Mouse (Mus musculus): ENCODE results near the gene Gzmm.

Gzmm gene

DNA sequence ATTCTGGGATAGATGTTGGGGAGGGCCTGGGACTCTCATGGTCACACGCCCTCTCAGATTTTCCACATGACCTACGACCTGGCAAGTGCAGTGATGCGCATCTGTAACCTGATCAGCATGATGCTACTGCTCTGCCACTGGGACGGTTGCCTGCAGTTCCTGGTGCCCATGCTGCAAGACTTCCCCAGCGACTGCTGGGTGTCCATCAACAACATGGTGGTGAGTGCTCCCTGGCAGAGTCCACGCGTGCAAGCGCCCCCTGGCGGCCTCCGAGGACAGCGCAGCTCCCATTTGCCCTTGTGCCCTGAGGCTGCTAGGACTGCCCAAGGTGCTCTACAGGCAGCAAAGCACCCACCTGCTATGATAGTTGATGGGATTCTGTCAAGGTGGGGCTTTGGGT lies 37.3 kb downstream of the Gzmm start:
- DNase-seq (ENCODE audit: low spot score in 2 of 2) = no peak

DNA sequence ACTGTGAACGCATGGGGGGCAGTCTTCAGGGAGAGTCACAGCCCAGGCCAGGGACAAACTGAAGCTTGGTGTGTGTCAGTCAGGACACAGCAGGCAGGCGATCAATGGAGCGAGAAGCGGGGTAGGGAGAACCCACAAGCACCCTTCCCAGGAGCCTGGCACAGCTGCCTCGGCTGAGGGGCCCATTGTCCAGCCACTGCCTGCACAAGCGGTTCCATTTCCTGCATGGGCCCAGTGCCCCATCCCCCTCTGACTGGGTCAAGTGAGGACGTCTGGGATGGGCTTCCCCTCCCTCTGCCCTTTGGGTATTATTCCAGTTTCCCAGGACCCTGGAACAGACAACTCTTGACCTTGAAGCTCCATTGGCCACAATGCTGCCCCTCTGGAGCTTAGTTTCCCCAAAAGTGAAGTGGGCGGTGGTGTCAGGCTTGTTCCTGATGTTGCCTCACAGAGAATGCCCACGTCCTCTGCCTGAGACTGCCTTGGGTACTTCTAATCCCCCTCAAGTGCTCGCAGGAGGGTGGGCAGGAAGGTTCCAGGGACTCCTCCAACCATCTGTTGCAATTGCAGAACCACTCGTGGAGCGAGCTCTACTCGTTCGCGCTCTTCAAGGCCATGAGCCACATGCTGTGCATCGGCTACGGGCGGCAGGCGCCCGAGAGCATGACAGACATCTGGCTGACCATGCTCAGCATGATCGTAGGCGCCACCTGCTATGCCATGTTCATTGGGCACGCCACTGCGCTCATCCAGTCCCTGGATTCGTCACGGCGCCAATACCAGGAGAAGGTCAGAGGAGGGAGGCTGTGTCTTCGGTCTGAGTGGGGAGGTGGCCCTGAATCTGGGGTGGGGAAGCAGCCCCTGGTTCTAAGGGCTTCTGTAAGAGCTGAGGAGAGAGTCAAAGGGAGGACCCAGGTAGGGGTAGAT lies 39.8 kb downstream of the Gzmm start:
- no peak for DNase-seq (ENCODE audit: low spot score in 2 of 2)

DNA sequence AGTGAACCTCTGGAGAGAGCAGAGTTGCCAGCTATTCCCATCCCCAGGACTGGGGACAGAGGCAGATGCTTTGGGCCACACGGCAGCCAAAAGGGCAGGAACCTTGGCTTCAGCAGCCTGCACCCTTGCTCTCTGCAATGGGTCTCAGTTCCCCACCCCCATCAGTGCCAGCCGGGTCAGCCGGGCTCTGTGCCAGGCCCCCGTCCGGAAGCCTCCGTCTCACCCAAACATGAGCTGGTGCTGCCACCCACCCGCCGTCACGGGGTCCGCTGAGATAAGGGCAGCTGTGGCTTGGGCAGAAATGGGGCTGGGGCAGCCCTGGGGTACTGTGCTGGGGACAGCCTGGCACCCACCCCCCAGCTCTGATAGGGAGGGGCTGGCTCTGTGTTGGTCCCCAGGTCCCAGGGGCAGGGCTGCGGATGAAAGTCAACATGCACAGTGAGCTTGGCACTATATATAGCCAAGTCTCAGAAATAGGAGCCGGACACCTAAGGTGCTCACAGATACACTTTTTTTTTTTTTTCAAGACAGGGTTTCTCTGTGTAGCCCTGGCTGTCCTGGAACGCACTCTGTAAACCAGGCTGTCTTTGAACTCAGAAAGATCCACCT lies 40.6 kb downstream of the Gzmm start:
- DNase-seq (ENCODE audit: low spot score in 2 of 2) = peak in 1 of 2 experiments; percentile 53

DNA sequence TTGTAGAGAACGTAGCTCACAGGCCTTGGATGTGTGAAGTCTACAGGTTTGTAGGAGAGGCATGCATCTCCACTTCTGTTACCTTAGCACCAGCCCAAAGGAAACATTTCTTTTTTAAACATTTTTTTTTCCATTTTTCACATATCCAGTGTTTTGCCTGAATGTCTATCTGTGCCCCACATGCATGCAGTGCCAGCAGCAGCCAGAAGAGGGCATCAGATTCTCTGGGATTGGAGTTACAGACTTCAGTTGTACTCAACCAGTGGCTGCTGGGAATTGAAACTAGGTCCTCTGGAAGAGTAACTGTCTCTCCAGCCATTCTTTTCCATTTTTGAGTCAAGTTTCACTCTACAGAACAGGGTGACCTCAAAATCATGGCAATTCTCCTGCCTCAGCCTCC lies 43.7 kb downstream of the Gzmm start:
- DNase-seq (ENCODE audit: low spot score in 2 of 2) = no peak

DNA sequence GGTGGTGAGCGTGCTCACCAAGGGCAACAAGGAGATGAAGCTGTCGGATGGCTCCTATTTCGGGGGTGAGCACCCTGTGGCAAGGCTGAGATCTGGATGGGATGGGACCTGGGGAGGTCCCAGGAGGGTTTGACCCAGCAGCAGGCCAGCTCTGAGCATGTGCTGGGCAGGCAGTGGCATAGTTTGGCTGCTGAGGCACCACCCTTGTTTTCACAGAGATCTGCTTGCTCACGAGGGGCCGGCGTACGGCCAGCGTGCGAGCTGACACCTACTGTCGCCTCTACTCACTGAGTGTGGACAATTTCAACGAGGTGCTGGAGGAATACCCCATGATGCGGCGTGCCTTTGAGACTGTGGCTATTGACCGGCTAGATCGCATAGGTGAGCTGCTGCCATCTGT lies 45.0 kb downstream of the Gzmm start:
- DNase-seq (ENCODE audit: low spot score in 2 of 2) = no peak

DNA sequence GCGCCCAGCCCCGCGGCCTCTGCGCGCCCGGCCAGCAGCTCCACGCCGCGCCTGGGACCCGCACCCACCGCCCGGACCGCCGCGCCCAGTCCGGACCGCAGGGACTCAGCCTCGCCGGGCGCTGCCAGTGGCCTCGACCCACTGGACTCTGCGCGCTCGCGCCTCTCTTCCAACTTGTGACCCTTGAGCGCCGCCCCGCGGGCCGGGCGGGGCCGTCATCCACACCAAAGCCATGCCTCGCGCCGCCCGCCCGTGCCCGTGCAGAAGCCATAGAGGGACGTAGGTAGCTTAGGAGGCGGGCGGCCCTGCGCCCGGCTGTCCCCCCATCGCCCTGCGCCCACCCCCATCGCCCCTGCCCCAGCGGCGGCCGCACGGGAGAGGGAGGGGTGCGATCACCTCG lies 46.5 kb downstream of the Gzmm start:
- DNase-seq (ENCODE audit: low spot score in 2 of 2) = no peak

DNA sequence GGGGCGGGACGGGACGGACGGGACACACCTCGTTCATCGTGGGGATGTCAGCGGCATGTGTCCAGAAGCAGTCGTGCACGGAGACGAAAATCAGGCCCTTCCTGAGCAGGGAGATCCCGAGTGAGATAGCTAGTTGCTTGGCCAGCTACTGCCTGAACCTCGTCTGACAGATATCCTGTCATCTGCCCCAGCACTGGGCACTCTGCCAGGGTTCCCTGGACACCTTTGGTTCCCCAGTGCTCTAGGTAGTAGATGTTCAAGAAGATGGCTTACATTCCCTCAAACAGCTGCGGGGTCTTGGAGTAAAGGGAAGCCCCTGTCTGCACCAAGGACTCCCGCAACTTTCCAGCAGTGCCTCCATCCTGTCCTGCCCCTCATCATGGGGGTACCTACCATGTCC lies 47.9 kb downstream of the Gzmm start:
- DNase-seq (ENCODE audit: low spot score in 2 of 2) = no peak

DNA sequence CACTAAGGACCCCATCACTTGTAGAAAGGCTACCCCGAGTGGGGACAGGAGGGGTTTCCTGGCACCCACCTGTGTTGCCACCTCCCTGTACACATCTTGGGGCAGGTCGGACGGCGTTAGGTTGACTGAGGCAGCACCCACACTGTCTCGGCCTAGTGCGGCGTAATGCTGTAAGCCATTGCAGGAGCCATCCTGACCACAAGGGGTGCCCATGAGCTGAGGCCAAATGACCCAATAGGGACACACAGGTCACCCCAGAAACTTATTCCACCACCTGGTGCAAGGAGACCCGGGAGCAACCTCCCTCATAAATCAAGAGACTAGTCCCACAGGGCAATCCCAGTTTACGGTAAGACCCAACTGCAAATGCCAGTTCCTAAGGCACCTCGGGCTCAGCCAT lies 49.4 kb downstream of the Gzmm start:
- DNase-seq (ENCODE audit: low spot score in 2 of 2) = no peak

DNA sequence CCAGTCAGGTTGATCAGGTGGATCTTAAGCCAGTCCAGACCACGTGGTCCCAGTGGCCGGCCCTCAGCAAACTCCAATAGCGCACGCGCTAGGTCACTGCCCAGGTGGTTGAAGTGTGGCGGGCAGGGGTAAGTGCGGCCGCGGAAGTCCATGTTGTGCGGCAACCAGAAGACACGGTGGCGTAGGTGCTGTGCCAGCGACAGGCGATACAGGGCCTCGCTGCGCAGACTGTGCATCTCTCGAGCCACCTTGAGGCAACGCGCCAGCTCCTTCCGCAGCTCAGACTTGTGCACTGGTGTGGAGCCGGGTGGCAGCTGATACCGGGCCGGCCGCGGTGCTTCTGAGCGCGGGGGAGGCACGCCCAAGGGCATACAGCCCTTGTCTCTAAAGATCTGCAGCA lies 50.4 kb downstream of the Gzmm start:
- DNase-seq (ENCODE audit: low spot score in 2 of 2) = no peak

DNA sequence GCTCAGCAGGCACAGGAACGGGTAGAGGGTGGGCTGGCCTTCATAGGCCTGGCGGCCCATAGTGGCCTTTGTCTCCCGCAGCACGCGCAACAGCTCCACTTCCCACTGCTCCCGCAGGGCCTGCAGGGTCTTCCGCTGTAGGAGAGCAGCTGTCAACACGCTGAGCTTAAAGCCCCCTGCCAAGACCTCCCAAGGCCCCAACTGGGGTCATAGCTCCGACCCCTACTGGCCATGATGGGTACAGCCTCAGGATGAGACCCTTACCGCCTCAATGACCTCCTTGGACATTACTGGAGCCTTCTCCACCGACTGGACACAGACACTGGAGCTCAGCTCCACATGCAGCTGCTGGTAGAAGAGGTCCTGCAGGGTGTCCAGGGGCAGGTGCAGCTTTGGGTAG lies 52.0 kb downstream of the Gzmm start:
- DNase-seq (ENCODE audit: low spot score in 2 of 2) = no peak

DNA sequence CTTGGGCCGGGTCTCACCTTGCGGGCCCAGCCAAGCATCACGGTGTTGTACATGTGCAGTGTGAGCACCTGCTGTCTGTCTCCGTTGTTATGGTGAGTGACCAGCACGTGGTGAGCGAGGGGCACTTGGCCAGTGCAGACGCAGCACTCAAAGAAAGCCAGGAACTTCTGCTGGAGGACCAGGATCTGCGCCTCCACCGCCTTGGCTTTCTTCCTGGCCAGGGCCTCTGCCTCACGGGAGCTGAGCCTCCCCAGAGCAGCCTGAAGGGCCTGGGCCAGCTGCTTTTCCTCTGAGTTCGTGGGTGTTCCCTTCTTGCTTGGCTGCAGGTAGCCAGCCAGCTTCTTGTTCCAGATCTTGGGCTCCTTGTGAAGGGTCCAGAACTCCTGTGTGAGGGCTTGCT lies 54.3 kb downstream of the Gzmm start:
- no peak for DNase-seq (ENCODE audit: low spot score in 2 of 2)

DNA sequence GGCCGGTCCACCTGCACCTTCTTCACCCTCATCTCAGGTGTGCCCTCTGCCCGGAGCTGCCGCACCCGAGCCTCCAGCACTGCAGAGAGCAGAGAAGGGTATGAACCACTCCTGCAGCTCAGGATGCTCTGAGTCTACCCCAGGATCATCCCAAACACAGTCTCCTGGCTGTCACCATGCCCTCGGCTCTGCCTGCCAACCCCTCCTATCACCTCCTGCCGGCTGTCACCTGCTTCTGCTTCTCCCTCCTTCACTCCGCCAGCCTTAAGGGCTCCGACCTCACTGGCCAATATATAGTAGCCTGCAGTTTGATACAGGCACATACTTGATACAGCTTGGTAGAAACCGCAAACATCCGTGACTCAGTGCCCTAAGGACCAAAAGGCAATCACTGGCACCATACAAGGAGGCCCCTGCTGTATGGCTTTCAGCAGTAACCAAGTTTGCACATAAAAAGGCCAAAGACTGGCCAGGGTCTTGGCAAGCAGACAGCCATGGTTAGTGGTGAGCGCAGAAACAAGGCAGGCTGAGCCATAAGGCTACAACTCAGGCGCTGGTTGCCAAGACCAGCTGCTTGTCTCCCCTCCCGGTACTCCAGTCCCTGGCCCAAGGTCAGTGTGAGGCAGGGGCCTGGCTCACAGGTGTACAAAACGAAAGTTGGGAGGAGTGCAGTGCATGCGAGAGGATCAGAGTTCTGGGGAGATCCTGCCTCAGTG lies 55.0 kb downstream of the Gzmm start:
- no peak for DNase-seq (ENCODE audit: low spot score in 2 of 2)
